Mouse (Mus musculus) urinary bladder, postnatal 25 days (tissue): Measurements from ENCODE around the gene Parm1.

Source experiments
- DNase-seq: peaks from one replicate; pipeline ENCODE4 v3.0.0; 2022; ENCODE audit warnings: low spot score

Parm1 gene

DNA sequence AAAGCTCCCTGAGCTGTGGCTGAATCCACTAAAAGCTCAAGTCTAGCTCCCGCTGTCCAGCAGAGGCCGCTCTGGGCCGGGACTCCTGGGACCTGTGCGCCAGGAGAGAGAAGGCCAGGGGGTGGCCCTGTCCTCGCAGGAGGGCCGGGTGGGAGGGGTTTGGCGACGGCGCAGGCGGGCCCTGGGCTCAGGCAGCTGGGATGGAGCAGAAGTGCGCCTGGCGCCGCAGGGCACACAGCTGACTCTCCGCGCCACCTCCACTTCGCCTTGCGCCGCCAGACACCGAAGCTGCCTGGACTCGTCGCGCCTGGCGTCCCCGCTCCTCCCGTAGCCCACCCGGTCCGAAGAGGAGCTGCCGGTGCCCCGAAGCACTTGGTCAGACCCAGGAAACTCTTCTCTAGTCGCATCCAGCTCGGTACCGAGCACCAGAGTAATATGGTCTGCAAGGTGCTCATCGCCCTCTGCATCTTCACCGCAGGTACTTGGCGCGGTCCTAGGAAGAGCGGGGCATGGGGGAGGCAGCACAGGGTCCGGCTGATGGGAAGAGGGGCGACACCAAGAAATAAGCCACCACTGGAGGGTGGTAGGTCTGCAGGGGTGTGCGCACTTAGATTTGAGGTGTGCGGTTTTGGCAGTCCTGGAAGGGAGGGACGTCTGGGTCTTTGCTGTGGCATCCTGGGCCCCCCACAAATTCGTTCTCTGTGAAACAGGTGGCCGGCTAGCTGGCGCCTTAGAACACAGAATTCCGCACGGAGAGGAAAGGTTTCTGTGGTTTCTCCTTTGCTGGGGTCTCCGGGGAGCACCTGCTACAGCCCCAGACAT lies at the start of gene Parm1:
TSS of gene Parm1 (plus strand) at position 136 of the 822 bp plus-strand sequence.
- DNase-seq, result peak; percentile 80

DNA sequence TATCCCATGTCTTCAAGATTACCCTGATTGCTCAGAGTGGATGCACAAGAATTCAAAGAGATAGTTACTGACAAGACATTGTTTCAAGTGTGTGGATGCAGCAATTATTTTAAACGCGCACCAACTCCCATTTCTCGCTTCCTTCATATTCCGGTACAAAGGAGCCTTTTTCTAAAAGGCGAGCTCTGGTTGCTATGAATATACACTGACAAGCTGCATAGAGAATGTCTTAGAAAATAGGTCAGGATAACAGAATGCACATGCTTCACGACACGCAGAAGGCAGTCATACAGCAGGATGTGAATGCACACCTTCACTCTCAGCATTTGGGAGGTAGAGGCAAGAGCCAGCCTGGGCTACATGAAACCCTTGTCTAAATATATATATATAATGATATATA lies 42.2 kb upstream of the Parm1 start:
- no peak for DNase-seq

DNA sequence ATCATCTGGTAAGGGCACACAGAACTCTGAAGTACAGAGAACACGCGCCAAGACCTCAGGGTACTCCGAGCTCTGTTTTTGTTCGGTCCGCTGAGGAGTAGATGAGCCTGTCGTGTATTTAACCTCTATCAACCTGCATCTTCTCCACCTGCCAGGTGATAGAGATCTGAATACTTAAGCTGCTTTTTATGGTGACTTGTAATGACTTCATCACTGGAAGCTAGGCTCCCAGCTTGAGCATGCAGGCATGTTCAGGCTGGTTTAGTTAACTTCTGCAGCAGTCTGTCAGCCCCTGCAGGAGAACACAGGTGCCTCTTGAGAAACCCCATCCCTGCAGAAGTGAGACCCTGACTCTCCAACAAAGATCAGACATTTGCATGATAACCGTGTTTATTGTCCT lies 40.6 kb upstream of the Parm1 start:
- no peak for DNase-seq

DNA sequence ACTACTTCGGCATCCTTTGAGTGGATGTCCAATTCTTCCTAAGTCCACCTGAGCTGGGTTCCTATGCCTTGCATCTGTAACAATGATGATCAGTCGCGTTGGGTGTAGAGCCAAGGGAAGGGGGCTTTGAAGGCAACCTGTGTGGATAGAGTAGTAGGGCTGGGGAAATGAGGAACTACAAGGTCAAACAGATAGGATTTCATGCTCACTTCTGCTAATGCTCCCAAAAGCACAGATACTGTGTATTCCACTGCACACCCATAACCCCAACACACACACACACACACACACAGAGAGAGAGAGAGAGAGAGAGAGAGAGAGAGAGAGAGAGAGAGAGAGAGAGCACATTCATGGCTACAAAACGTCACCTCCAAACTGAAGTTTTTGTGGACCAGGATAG lies 38.7 kb upstream of the Parm1 start:
- DNase-seq, result no peak

DNA sequence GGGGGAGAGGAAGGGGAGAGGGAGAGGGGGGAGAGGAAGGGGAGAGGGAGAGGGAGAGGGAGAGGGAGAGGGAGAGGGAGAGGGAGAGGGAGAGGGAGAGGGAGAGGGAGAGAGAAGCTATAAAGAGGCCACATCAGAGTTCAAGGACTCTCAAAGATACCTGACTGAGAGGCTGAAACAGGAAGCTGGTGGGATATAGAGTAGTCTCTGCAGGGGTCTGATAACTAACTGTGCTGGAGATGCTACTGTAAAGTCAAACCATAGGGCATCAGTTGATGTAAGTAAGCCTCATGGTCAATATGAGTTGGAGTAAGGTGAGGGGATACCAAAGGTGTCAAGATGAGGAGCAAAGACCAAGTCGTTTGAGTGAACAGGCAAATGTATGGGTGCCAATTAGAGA lies 37.3 kb upstream of the Parm1 start:
- no peak for DNase-seq

DNA sequence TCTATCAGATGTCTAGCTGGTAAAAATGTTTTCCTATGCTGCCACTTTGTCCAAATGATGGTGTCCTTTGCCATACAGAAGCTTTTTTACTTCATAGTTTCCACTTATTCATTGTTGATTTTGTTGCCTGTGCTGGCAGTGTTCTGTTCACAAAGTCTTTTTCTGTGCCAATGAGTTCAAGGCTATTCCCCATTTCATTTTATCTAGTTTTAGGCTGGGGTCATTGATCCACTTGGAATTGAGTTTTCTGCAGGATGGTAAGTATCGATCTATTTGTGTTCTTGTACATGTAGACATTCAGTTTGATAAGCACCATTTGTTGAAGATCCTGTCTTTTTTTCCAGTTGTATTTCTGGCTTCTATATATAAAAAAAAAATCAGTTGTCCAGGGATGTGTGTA lies 33.1 kb upstream of the Parm1 start:
- no peak for DNase-seq

DNA sequence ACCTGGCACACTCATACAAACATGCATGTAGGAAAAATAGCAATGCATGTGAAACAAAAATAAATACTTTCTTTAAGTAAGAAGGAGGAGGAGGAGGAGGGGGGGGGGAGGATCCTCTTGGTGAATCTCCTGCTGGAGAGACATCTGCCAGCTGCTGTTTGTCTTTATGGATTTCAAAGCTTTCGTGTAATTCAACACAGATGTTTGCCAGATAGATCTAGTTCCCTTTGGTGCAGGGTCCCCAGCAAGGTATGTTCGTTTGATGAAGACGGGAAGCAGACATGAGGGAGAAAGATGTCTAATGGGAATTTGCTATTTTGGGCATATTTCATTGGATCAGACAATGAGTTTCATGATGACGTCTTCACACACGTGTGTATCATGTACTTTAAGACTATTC lies 23.0 kb upstream of the Parm1 start:
- no peak for DNase-seq

DNA sequence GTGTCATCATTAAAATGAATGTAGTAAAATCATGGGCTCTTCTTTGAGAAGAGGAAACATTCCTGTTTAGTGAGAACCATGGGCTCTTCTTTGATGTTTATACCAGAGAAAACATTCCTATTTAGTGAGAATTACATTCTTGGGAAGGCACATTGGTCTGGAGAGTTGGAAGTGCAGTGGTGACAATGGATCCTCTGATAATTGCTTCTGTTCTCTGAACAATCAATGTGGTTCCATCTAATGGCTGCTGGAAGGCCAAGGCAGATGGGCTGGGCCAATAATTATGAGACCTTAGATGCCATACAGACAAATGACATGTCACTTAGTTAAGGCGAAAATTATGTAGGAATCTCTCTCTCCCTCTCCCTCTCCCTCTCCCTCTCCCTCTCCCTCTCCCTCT lies 16.1 kb upstream of the Parm1 start:
- DNase-seq, result no peak

DNA sequence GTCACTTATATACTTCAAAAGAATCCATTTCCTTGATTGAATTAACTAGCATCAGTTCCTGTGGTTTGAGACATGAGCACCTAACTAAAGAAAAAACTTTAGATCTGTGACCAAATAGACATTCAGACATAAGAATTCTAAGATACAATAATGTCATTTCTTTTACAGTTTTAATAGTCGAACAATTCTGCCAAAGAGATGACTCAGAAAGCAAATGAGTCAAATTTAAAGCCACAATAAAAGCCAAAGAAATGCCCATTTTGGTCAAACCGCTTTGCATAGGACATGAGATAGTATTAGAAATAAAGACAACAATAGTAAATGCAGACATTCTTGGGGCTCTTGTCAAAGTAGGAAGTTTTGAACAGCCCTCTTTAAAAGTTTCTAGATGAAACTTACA lies 15.0 kb upstream of the Parm1 start:
- no peak for DNase-seq

DNA sequence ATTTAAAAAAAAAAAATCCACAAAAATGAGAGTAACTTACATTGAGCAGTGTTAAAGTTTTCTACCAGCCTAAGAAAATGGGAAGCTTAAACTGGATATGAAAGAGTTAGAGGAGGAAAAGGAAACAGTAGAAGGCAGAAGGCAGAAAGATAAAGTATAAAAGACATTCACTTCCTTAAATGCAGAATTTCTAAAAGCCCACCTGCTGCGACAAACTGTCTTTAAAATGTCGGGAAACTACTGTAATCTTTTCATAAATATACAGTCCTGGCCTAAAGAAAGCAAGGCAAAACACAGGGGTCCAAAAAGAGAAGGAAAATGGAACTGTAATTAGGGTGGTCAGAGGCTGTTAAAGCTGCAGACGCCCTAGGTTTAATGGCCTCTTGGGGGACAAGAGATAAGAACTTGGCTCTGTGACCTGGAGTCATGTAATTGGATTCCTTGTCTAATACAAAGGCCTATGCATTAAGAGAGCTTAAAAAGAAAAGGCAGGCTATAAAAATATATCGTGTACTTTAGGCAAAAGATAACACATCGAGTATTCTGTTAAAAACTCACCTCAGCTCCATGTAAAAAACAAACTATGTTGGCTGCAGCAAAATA lies 13.0 kb upstream of the Parm1 start:
- DNase-seq, result no peak

DNA sequence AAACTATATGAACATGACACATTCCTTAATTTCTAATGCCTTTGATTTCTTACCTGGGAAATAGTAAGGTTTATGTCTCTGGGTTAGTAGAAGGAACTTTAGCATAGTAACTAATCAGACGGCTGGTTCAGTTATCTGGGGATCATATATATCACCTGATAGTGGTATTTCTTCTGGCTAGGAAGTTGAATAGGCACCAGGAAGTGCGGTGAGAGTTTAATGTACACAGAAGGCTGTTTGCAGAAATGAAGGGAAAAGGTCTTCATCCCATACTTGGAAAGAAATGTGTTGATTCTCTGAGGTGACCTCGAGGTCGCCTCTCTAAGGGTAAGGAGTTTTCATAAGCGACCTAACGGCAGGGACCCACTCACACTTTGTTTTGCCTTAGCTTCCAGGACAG lies 338 bp upstream of the Parm1 start:
- DNase-seq, result no peak

DNA sequence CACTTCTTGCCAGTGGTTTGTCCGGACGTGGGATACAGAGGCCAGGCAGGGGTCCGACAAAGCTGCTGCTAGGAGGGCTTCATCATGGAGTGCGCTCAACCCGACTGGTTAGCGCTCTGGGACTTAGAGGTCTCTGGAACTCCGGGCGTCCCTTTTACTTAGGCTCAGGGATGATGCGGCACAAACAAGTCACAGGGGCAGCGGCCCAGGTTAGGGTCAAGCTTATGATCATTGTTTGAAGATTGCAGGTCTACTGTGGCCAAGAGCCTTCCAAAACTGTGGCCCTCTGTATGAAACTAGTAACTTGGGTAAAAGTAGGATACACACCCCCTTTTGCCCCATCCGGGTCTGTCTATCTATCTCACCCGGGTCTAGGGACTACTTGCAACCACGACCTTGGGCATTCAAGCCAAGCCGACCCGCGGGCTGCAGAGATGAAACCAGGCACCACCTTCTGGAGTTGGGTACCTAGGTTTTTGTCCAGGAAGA lies 931 bp downstream of the Parm1 start:
- no peak for DNase-seq

DNA sequence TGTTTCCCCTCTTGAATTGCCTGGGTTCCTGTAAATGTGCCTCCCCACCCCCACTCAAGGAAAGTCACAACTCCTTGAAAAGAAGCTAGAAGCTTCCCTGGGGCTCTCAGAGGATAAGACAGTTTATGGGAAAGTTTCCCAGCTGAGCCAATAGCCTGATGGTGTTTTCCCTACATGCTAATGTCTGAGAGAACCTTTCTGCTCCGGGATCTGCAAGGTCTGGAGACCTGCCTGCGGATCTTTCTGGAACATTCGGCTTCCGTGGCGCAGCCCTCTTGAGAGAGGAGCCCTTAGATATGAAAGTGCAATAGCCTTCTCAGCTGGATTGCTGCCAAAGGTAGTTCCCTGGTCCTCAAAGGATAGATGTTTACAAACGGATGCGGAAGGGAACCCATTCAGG lies 1.5 kb downstream of the Parm1 start:
- peak; percentile 43 for DNase-seq

DNA sequence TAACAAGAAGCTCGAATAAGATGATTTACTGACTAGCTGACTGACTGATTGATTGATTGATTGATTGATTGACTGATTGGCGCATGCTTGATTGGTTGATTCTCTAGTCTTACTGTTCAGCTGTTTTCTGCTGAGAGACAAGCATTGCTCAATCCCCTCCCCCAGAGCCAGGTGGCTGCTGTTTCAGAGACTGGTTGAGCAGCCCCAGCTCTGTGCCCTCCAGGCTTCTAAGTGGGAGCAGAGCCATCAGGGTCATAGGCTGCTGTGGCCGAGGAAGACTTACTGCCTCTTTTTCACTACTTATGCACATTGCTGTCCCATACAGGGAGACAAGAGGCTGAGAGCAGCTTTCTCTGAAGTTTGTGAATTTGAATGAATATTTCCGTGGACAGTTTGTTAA lies 2.1 kb downstream of the Parm1 start:
- no peak for DNase-seq

DNA sequence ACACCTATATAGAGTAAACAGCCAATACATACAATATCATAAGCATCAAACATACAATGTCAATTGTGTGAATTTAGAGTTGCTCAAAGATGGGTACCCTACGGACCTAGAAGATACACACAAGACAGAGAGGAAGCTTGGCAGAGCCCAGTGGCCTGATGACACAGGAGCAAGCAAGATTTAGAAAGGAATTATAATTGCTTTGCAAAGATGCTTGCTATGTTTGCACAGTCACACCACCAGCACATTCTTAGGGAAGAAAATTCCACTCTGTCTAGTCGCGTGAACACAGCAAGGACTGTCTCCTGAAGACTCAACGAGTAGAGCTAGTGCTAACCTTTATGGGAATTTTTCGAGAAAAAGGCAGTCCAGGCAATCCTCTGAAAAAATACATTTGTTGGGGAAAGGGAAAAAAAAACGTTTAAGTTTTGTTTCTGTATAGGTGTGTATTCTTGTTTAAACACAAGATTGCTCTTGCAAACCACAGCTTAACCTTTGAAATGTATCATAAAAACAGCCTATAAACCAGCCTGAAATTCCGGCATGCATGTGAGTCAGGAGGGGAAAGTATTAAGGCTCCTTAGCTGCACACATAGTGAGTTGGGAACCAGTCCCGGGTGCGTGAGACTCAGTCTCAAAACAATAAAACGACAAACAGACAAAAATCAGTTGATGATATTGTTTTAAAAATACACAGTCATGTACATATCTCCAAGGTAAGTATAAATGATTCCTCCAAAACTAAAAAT lies 15.5 kb downstream of the Parm1 start:
- DNase-seq, result no peak

DNA sequence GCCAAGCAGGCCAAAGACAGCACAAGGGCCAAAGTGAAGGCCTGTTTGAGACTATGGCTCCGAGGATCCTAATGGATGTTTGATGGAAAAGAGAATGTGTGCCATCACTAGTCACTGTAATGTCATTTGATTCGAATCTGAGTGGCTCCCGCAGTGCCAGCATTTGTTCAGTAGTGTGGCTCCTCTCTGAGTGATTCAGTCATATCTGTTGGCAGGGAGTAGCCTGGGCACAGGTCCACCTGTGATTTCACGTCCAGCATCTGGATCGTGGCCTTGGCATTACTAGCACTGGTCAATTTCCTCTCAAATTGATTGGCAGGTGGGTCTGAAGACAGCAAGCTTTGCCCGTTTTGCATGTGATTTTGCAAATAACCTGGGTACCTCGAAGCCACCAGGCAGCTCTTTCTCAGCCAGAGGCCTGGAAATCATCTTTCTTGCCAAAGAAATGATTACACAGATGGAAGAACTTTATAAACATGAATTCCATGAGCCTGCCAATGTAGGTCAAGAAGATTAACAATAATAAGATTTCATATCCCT lies 41.7 kb downstream of the Parm1 start:
- DNase-seq, result no peak

DNA sequence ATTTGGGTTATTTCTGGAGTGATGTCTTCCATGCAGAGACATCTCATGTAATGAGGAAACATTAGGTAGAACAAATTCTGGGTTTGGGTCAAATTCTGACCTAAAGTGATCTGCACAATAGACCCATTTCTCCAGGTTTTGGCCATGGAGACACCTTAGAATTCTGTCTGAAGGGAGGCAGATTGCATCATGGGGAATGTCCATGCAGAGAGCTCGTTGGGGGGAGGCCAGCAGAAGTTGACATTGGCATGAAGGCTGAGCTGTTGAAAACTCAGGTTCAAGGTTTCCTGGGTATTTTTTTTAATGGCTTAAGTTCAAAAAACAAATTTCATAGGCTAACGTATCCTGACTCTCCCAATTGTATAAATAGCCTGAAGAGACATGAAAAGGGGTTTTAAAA lies 42.3 kb downstream of the Parm1 start:
- no peak for DNase-seq

DNA sequence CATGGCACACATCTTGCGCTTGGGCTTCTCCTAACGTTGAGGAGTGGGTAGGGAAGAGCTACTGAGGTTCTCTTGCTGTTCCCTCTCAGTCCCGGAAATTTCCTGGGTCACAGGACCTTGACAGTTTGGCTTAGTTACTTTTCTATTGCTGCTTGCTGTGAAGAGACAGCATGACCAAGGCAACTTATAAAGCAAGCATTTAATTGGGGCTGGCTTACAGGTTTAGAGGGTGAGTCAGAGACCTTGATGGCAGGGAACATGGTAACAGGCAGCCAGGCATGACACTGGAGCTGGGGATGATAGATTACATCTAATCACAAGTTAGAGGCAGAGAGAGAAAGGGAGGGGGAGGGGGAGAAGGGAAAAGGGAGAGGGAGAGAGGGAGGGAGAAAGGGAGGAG lies 44.0 kb downstream of the Parm1 start:
- no peak for DNase-seq

DNA sequence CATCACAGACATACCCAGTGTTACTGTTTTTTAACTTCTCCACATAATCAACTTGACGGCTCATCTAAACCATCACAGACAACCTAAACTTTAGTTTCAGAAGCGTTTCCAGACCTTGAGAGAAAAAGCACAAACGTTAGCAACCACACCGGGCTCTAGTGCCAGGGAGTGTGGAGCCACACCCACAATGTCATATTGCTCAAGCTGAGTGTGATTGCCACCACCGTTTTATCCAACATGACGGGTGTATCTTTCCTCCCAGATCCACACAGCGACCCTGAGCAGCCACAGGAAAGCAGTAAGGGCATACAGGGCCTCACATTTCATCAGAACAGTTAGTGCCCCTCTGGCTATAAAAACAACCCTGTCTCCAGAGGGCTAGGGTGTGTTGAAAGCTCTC lies 45.1 kb downstream of the Parm1 start:
- DNase-seq, result no peak

DNA sequence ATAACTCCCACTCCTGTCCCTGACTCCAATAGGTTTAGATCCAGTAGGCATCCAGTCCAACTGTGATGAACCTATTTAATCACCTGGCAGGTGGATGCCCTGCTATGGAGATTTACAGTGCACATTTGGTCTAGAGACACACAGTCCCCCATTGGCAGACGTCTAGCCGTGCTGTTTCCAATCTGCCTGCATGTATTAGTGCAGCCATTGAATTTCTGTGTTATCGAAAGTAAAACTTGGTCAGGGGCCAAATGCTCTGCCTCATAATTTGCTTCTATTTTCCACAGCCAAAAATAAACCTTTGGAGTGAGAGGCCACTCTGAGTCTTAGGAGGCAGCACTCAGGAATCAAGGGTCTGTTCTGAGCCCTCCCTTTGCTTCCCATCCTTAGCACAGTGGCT lies 46.6 kb downstream of the Parm1 start:
- no peak for DNase-seq

DNA sequence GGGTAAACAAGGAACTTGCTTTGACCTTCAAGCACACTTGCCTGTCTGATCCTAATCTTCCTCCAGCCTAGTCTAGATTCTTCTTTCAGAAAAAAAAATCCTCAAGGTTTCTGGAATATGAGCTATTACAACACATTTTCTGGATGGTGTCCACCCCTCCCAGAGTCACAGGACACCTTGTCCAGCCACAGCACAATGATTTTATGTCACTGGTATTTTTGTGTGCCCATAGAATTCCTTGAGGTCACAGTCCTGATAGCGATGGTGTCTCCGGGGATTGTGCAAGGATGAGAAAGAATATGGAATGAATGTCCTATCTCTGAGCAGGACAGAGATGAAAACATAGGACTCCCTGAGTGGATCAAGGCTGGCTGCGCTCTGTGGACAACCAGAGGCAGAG lies 48.0 kb downstream of the Parm1 start:
- no peak for DNase-seq

DNA sequence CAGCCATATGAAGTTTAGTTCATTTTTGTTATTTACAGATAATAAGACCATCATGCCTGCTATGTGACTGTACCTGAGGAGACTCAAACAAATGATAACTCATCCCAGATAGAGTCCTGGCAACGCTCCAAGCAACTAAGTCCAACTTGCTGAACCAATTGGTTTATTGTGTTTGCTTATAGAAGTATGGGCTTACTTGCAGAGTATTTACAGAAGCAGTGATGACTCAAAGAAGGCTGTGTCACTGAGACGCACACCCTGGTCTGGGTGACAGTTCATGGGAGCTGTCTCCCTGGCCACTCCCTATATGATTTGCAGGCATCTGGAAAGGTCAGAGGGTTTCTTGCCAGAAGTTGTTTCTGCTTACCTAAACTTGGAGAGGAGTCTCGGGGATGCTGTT lies 49.2 kb downstream of the Parm1 start:
- peak; percentile 58 for DNase-seq

DNA sequence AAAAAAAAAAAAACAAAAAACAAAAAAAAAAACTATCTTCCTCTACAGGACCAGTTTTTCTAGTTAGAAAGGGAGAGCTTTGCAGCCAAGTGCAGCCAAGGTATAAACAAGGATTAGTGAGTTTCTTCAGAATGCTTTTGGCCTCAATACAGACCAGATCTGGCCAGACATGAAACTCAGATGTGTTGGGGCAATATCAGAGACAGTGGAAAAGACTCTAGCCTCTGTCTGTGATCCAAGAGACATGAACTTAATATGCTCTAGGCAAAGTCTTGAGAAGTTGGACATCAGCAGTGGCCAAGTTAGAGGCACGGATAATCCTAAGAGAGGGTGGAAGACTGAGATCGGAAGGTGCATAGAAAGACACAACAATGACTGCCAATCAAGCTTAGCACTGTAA lies 56.8 kb downstream of the Parm1 start:
- no peak for DNase-seq
